Mouse (Mus musculus) forebrain, postnatal 0 days (tissue): ENCODE measurements at regions not wholly inside any gene's neighbourhood (a gene's known extent, or its start where the extent isn't known, plus 50 kb on each side); places are given as distances from the start of the nearest gene placed in this dataset.

Source experiments
- ATAC-seq: fragments of 200-750 bp; cut with Nextera tagmentation; 2 replicates; pipeline ENCODE4 v1.8.0; 2017; ENCODE audit warnings: mild to moderate bottlenecking, moderate library complexity
- DNase-seq: peaks from one replicate; pipeline ENCODE4 v3.0.0-alpha.2; 2015
- H3K27ac ChIP-seq: fragments of 300-500 bp; sonication (generic); 2 replicates; pipeline ENCODE4 v1.5.1; 2014; ENCODE audit warnings: low read depth, mild to moderate bottlenecking, antibody characterized with exemption, low read length, moderate library complexity, mixed read lengths
- H3K27me3 ChIP-seq: fragments of 300-500 bp; sonication (generic); 2 replicates; pipeline ENCODE4 v1.6.1; 2014; ENCODE audit warnings: mild to moderate bottlenecking, low read length, mixed read lengths; ENCODE audit not compliant: insufficient read depth
- H3K36me3 ChIP-seq: fragments of 300-500 bp; sonication (generic); 2 replicates; pipeline ENCODE4 v1.6.1; 2014; ENCODE audit warnings: mild to moderate bottlenecking, moderate library complexity; ENCODE audit not compliant: insufficient read depth
- H3K4me1 ChIP-seq: fragments of 300-500 bp; sonication (generic); 2 replicates; pipeline ENCODE4 v1.6.1; 2014; ENCODE audit warnings: antibody characterized with exemption; ENCODE audit not compliant: insufficient read depth
- H3K4me2 ChIP-seq: fragments of 300-500 bp; sonication (generic); 2 replicates; pipeline ENCODE4 v1.6.1; 2014; ENCODE audit warnings: low read depth, mild to moderate bottlenecking, moderate library complexity
- H3K4me3 ChIP-seq: fragments of 300-500 bp; sonication (generic); 2 replicates; pipeline ENCODE4 v1.5.1; 2014; ENCODE audit warnings: low read depth, low read length, mixed read lengths
- H3K9ac ChIP-seq: fragments of 300-500 bp; sonication (generic); 2 replicates; pipeline ENCODE4 v1.6.1; 2014; ENCODE audit warnings: mild to moderate bottlenecking
- H3K9me3 ChIP-seq: fragments of 300-500 bp; sonication (generic); 2 replicates; pipeline ENCODE4 v1.6.1; 2016; ENCODE audit warnings: low read length
- CTCF ChIP-seq: sonication (generic); IDR thresholded peaks from 2 replicates; pipeline ENCODE4 v1.5.1; 2016; ENCODE audit warnings: antibody characterized with exemption, control low read depth, low read depth
- WGBS: fragments of 180-500 bp; shearing (Covaris S2); extraction: QIAGEN DNeasy Blood & Tissue Kit; methylation state at CpG from one replicate; pipeline ENCODE4 v1.1.7; 2014; 5-methylcytosine and 5-hydroxymethylcytosine counted together

DNA sequence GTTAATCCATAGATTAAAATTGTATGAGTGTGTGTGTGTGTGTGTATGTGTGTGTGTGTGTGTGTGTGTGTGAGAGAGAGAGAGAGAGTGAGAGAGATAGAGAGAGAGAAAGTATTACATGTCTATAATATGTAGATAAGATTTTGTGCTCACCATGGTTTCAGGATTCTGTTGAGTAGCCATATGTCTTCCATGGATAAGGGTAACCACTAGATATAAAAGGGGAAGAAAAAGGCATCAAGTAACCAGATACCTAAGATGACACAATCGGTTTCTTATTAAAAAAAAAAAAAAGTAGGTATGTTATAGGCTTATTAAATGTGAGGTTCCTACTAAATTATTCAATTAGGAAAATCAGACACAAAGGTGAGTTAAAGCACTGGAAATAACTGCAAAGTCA lies 135.1 kb upstream of the B3galt2 start:
- H3K9me3 ChIP-seq = no peaks in the 10 kb centered on the region
- no peaks in the 10 kb centered on the region for H3K36me3 ChIP-seq
- no peak overlapping the region for H3K9ac ChIP-seq
- no peak overlapping the region for H3K4me2 ChIP-seq
- H3K27me3 ChIP-seq = no peaks in the 10 kb centered on the region
- 97% methylated on average over 1 of the region's 1 CpGs for WGBS
- no peak for DNase-seq
- no peak overlapping the region for H3K4me3 ChIP-seq
- no peak for TF ChIP-seq CTCF
- ATAC-seq = no peak
- H3K4me1 ChIP-seq = no peaks in the 10 kb centered on the region
- no peak overlapping the region for H3K27ac ChIP-seq

DNA sequence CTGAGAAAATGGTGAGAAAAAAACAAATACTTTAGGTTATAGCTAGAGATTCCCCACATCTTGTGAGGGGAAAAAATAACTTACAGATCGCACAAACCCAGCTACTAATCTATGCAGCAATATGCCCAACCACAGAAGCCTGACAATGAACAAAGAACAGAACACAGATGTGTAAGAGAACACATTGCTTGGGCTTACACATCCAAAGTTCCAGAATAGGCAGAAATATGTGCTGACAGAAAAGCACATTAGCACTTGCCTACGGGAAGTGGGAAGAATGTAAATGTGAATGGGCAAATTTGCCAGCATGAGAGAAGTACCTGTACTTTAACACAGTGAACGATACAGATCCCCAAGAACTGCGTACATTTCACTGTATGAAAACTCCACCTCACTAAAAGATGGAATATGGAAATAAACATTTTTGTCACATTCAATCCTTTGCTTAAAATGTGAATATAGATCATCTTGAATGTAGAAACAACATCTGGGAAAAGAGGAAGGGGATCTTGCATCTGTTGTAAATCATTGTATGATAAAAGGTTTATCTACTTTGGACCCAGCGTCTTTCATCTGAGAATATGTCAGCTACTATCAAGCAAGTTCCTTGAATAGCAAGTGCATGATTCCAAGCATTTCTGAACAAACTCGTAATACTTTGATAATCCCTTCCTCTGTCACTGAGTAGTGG lies 116.5 kb upstream of the B3galt2 start:
- Histone ChIP-seq H3K4me3 (no peak overlapping the region), H3K36me3 (no peaks in the 10 kb centered on the region), H3K4me2 (no peak overlapping the region), H3K4me1 (no peaks in the 10 kb centered on the region), H3K9ac (no peak overlapping the region), H3K27ac (no peak overlapping the region), H3K9me3 (no peaks in the 10 kb centered on the region), H3K27me3 (no peaks in the 10 kb centered on the region)
- WGBS = 83% methylated on average over 6 of the region's 6 CpGs
- DNase-seq (no peak), ATAC-seq (no peak)
- TF ChIP-seq CTCF = no peak

DNA sequence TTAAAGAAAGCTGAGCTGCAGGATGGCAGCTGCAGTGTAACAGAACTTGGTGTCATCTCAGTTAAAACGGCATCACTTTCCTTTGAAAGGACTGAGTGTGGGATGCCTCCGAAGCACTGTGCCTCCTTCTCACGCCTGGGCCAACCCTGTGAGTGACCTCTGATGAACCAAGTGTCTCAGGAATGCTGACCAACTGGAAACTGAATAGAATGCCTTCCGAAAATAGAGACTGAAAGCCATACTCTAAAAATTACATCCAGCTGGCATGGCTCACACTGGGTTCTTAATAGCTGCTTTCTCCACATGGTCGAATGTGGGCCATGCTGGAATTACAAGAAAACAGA lies 116.0 kb upstream of the B3galt2 start:
- Histone ChIP-seq H3K4me2 (no peak overlapping the region), H3K4me1 (no peaks in the 10 kb centered on the region), H3K9me3 (no peaks in the 10 kb centered on the region), H3K9ac (no peak overlapping the region), H3K36me3 (no peaks in the 10 kb centered on the region), H3K27ac (no peak overlapping the region), H3K4me3 (no peak overlapping the region), H3K27me3 (no peaks in the 10 kb centered on the region)
- WGBS = 75% methylated on average over 5 of the region's 5 CpGs
- no peak for ATAC-seq
- DNase-seq = no peak
- no peak for TF ChIP-seq CTCF

DNA sequence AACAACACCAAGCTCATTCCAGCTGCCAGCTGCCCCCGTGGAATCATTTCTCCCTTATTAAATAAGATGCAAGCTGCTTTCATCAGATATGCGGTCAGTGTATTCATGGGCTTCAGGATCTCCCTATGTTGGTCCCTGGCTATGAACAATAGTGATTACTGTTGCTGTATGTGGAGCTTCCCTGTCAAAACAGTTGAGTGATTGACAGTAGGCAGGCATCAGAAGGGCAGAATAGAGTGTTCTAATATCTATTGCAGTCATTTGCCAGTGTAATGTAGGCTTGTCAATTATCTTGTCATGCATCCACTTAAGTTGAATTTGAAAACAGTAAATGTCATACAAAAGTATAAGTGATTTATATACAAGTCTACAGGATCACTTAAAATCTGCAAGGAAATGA lies 100.2 kb upstream of the B3galt2 start:
- peak; percentile 70 for ATAC-seq
- no peaks in the 10 kb centered on the region for H3K9me3 ChIP-seq
- WGBS = 61% methylated on average over 2 of the region's 2 CpGs
- no peak for TF ChIP-seq CTCF
- no peaks in the 10 kb centered on the region for H3K27me3 ChIP-seq
- no peak overlapping the region for H3K9ac ChIP-seq
- H3K4me2 ChIP-seq = no peak overlapping the region
- DNase-seq = no peak
- no peak overlapping the region for H3K4me3 ChIP-seq
- H3K4me1 ChIP-seq = no peaks in the 10 kb centered on the region
- H3K27ac ChIP-seq = no peak overlapping the region
- H3K36me3 ChIP-seq = no peaks in the 10 kb centered on the region

DNA sequence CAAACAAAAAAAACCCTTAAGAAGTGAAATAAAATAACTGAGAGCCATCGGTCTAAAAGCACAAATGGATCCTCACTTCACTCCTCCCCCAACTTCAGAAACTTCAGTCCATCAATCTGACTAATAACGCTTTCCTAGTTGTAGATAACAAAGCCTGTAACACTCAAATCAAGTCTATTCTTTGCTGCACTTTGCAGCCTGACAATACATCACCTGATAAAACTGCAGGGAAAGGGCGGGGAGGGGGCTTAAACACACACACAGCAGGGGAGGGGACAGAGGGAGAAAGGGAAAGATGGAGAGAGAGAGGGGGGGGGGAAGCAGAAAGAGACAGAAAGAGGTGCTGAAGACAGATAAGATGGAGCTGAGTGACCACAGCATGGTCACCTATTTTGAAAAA lies 99.8 kb upstream of the B3galt2 start:
- DNase-seq (no peak), ATAC-seq (peak; percentile 69; the same call in 1 of the 2 replicates)
- Histone ChIP-seq H3K27me3 (no peaks in the 10 kb centered on the region), H3K27ac (no peak overlapping the region), H3K4me1 (no peaks in the 10 kb centered on the region), H3K4me3 (no peak overlapping the region), H3K4me2 (no peak overlapping the region), H3K36me3 (no peaks in the 10 kb centered on the region), H3K9ac (no peak overlapping the region), H3K9me3 (no peaks in the 10 kb centered on the region)
- TF ChIP-seq CTCF = no peak
- WGBS = 28% methylated on average over 3 of the region's 3 CpGs
